Mouse (Mus musculus) testis, adult 2 months (tissue): ENCODE results near the gene Rag2.

Source experiments
- CTCF ChIP-seq: fragments of 200-500 bp; IDR thresholded peaks from 2 replicates; pipeline ENCODE4 v1.5.1; 2012; ENCODE audit warnings: low read depth, mild to moderate bottlenecking, inconsistent platforms, low read length, moderate library complexity; ENCODE audit not compliant: control insufficient read depth, insufficient read depth, insufficient replicate concordance
- POLR2A ChIP-seq: fragments of 200-500 bp; IDR thresholded peaks from 2 replicates; pipeline ENCODE4 v1.6.1; 2012; ENCODE audit warnings: low read depth, mild to moderate bottlenecking, inconsistent platforms, low read length, moderate library complexity; ENCODE audit not compliant: control insufficient read depth

GRCm38 (mm10) chr2:101639840-101640350 lies 15.4 kb downstream of the Rag2 start:
- TF ChIP-seq CTCF (no peak), POLR2A (no peak)
